Mouse (Mus musculus) ES-CJ7 (cell line): Measurements from ENCODE around the gene Cacnb1.

Experiments
- DNase-seq: peaks from one replicate; pipeline ENCODE4 v3.0.0; 2011; ENCODE audit warnings: low read depth, low spot score

The Cacnb1 gene

GRCm38 (mm10) chr11:98011716-98012115 is 11.1 kb downstream of the Cacnb1 start:
- DNase-seq, result no peak

- DNase-seq, result no peak
Measured at GRCm38 (mm10) chr11:98008087-98008486, 14.7 kb downstream of the Cacnb1 start.

- no peak for DNase-seq
Measured at GRCm38 (mm10) chr11:98005686-98006085, 17.1 kb downstream of the Cacnb1 start.

- peak; percentile 97 for DNase-seq
Measured at GRCm38 (mm10) chr11:98005076-98005475, 17.8 kb downstream of the Cacnb1 start.

- no peak for DNase-seq
Measured at GRCm38 (mm10) chr11:98004161-98004560, 18.7 kb downstream of the Cacnb1 start.

GRCm38 (mm10) chr11:98003171-98003671 is 19.6 kb downstream of the Cacnb1 start:
- DNase-seq, result peak; percentile 49

- peak; percentile 90 for DNase-seq
Measured at GRCm38 (mm10) chr11:98002627-98003026, 20.2 kb downstream of the Cacnb1 start.

- DNase-seq, result no peak
Measured at GRCm38 (mm10) chr11:98001986-98002385, 20.8 kb downstream of the Cacnb1 start.

GRCm38 (mm10) chr11:98001351-98001824 is 21.4 kb downstream of the Cacnb1 start:
- no peak for DNase-seq

GRCm38 (mm10) chr11:98000378-98001140 is 22.3 kb downstream of the Cacnb1 start:
- DNase-seq, result no peak

- DNase-seq, result no peak
Measured at GRCm38 (mm10) chr11:97999748-98000147, 23.1 kb downstream of the Cacnb1 start.

GRCm38 (mm10) chr11:97998898-97999608 is 23.8 kb downstream of the Cacnb1 start:
- DNase-seq, result no peak

GRCm38 (mm10) chr11:97998074-97998793 is 24.6 kb downstream of the Cacnb1 start:
- DNase-seq, result no peak

GRCm38 (mm10) chr11:97997387-97997960 is 25.4 kb downstream of the Cacnb1 start:
- no peak for DNase-seq

- no peak for DNase-seq
Measured at GRCm38 (mm10) chr11:97996691-97997090, 26.1 kb downstream of the Cacnb1 start.

- DNase-seq, result peak; percentile 75
Measured at GRCm38 (mm10) chr11:97995564-97996288, 27.1 kb downstream of the Cacnb1 start, which contains the start of gene Arl5c. TSS of gene Arl5c (minus strand) at chr11:97996181.

- peak; percentile 88 for DNase-seq
Measured at GRCm38 (mm10) chr11:97994539-97995100, 28.2 kb downstream of the Cacnb1 start.

- DNase-seq, result peak; percentile 92
Measured at GRCm38 (mm10) chr11:97988530-97989096, 34.2 kb downstream of the Cacnb1 start.

- peak; percentile 99 for DNase-seq
Measured at GRCm38 (mm10) chr11:97987551-97988526, 35.0 kb downstream of the Cacnb1 start.
